Mouse (Mus musculus) left cerebral cortex, postnatal 10 days (tissue): ENCODE results near the gene Zyx. TPM values are rescaled to one million over a fixed set of nuclear protein-coding genes. Genes with fewer than 3 reads are reported as not detected.

Experiments
- DNase-seq, 2 experiments: peaks; one replicate each; pipeline ENCODE4 v3.0.0; 2021 to 2022; ENCODE audit warnings: low spot score in 2 of 2, mixed read lengths in 1 of 2; ENCODE audit errors: extremely low spot score in 1 of 2
- intact Hi-C: fragments of 180-260 bp; cut with DNase I; formaldehyde crosslinking; loops from one replicate; pipeline ENCODE4 v1.15.1; 2025
- total RNA-seq, 2 experiments: library from RNA; stranded (reverse); gene quantifications; 2 replicates each; pipeline ENCODE4 v1.2.3; 2021

Gene Zyx
- total RNA-seq, 2 experiments from 2014 or later = 55.8 to 57.6 TPM

DNA sequence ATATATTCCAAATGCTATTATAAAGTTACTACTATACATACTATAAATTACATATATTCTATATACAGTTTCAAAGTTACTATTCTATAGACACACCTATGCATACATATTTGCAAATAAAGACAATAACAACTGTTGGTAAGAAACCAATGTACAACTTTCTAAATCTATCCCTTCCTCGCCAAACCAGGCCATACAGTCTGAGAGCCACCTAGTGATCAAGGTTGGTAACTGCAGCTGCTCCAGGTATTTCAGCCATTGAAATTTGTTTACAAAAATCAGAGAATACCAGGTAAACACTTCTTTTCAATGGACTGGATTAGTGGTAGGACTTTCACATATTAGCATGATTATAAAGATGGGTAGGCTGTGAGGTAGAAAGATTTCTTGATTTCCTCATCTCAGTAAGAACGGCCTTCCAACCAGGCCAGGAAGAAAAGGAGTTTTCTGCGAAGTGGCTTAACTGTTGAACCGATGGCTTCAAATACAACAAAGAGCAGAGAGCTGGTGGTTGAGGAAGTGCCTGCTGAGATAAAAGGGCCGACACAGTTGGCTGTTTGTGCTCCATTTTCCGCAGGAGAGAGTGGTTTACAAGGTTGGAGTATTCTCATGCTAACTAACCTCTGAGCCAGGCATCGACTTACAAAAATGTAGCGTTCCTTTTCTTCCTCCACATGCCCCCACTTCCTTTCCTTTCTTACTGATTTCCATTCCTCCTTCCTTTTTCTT, 31.1 kb downstream of the Zyx start:
- DNase-seq = peak in 1 of 2 experiments; percentile 60
- intact Hi-C loops = no loop called here

- no peak for DNase-seq
- intact Hi-C loops = no loop called here
Measured at GRCm38 (mm10) chr6:42381221-42381620, 31.8 kb downstream of the Zyx start.

GRCm38 (mm10) chr6:42381916-42382381, 32.5 kb downstream of the Zyx start:
- no peak for DNase-seq
- intact Hi-C loops = no loop called here

GRCm38 (mm10) chr6:42383360-42383759, 33.9 kb downstream of the Zyx start:
- no peak for DNase-seq
- intact Hi-C loops = no loop called here

- intact Hi-C loops = no loop called here
- no peak for DNase-seq
Measured at GRCm38 (mm10) chr6:42385635-42386034, 36.2 kb downstream of the Zyx start.

- intact Hi-C loops = no loop called here
- no peak for DNase-seq
Measured at GRCm38 (mm10) chr6:42391796-42392330, 42.4 kb downstream of the Zyx start.

DNA sequence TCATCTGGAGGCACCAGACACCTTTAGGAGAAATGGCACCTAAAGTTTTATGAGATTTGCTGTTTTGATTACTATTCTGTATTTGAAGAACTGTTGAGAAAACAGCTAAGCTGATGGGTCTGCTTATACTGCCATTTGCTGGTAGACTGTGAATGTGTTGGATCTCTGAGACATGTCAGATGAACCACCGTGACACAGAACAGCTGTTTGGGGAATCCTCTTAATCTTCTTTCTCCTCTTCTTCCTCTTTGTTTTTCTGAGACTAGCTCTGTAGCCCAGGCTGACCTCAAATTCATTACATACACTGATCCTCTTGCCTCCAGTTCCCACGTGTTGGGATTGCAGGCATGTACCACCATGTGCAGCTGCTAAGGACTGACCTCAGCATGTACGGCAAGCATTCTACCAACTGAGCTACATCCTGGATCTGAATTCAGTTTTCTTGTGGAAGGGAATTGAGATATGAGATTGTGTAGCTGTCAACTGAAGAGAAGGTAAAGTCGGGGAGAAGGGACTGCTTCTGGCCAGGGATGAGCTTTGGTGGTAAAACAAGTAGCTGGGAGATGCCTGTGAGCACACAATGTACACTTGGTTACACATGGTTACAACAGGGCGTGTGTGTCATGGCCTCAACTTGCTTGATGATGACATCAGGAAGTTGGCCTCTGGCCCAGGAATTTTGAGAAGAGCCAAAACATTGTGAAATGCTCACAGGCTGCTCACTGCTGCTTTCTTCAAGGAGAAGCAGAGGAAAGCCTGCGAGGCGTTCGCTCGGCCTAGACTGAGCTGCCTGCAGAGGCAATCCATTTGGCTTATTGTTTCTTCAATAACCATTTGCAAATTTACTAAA, 46.8 kb downstream of the Zyx start:
- peak in 1 of 2 experiments; percentile 73 for DNase-seq
- intact Hi-C loops = no loop called here

- DNase-seq = no peak
Measured at GRCm38 (mm10) chr6:42397041-42397657, 47.7 kb downstream of the Zyx start.

DNA sequence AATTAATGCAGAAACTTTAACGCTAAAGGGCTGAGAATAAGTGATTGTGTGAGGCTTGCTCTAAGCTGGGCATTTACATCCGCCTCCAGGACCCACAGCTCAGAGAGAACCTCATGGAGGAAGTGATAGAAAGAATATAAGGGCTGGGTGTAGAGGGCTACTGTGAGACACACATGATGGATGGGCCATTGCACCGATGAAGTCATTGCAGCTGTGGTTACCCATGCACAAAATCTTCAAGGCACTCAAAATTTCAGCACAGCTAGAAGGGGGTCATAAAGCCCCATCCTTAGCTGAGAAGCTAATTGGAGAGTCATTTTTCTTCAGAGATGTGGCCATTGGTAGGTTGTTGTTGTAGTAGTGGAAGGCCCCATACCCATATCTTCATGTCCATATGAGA, 48.9 kb downstream of the Zyx start:
- DNase-seq = no peak
- intact Hi-C loops = no loop called here

More at GRCm38 (mm10) chr6:42397041-42397657, 47.7 kb downstream of the Zyx start:
- intact Hi-C loops = no loop called here

DNA sequence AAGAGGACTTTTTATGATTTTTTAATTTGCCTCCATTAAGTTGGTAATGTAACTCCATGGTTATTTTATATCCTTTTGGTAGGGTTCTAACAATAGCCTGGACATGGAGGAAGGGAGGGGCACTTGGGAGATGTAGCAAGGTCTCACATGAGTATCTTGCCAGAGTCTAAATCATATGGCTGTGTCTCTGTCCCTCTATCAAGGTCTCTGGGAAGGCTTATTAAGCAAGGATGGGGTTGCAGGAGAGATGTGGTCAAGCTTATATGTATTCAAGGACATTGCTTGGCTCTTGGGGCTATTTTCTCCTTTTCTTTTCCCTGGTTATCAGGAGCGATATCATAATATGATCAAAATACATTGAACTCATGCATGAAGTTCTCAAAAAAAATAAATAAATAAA, 49.6 kb downstream of the Zyx start:
- DNase-seq = no peak
- intact Hi-C loops = no loop called here

GRCm38 (mm10) chr6:42399938-42400337, 50.5 kb downstream of the Zyx start, which contains the start of gene Tas2r143:
Gene Tas2r143, plus strand, starts transcription at chr6:42400238.
- intact Hi-C loops = no loop called here
- DNase-seq = no peak

DNA sequence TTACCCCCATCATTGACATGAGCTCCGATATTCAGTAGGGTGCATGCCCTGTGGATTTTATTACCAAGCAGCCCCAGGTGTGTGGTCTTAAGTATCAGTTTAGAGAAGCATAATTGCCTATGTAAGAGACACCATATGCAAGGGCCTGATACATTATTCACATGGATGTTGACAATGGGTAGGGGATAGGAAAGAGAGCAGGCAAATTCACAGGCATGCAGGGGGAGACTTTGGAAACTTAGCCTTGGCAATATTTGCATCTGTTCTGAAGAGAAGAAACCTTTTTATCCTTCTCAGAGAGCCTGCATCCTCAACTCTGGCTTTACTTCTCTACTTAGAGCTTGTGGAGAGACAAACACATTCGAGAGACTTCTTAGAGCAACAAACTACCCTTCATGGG, 55.7 kb downstream of the Zyx start, which contains the start of gene Tas2r135:
Gene Tas2r135, plus strand, starts transcription at position 301 of the 400 bp plus-strand sequence.
- no peak for DNase-seq
- intact Hi-C loops = no loop called here

Other genes with a start within 250 kb of the Zyx start
- not detected for gene Tas2r139, start 208.7 kb upstream of the Zyx start, total RNA-seq
- not detected for gene Tas2r144, start 134.3 kb upstream of the Zyx start, total RNA-seq
- gene Gstk1, start 103.7 kb upstream of the Zyx start, total RNA-seq = 1 to 10 TPM; 5.1 to 7.1 TPM
- not detected for gene Tmem139, start 87.7 kb upstream of the Zyx start, total RNA-seq
- gene Casp2, start 84.6 kb upstream of the Zyx start, total RNA-seq = 10 to 100 TPM; 29.7 to 35.5 TPM
- 1 to 10 TPM; 3.9 to 4.8 TPM for gene Clcn1, start 62.9 kb upstream of the Zyx start, total RNA-seq
- 100 to 1,000 TPM; 123 to 133 TPM for gene Fam131b, start 25.0 kb upstream of the Zyx start, total RNA-seq
- under 1 TPM; 0.22 to 0.26 TPM for gene Epha1, start 23.6 kb downstream of the Zyx start, total RNA-seq
- gene Tas2r143, start 50.6 kb downstream of the Zyx start, total RNA-seq = not detected
- gene Tas2r135, start 55.8 kb downstream of the Zyx start, total RNA-seq = not detected
- gene Tas2r126, start 84.9 kb downstream of the Zyx start, total RNA-seq = not detected
- not detected for gene Olfr458, start 115.6 kb downstream of the Zyx start, total RNA-seq
- not detected for gene Olfr457, start 126.7 kb downstream of the Zyx start, total RNA-seq
- gene Olfr456, start 137.6 kb downstream of the Zyx start, total RNA-seq = not detected
- not detected for gene Olfr455, start 198.0 kb downstream of the Zyx start, total RNA-seq
- gene Tcaf3, start 248.1 kb downstream of the Zyx start, total RNA-seq = not detected